Mouse (Mus musculus): ENCODE measurements around the gene Rab26. TPM values are rescaled to one million over a fixed set of nuclear protein-coding genes. Genes with fewer than 3 reads are reported as not detected.

Rab26 gene
- polyA plus RNA-seq, 1 experiment from 2014 or later = 4.3 TPM

GRCm38 (mm10) chr17:24529883-24530282, 4.1 kb downstream of the Rab26 start:
- Histone ChIP-seq H3K4me1 (peaks cover 72% of the 10 kb centered on the region), H3K4me3 (replicated peaks) (peak overlapping the region; percentile 89), H3K27me3 (no peaks in the 10 kb centered on the region), H3K9me3 (replicated peaks) (no peaks in the 10 kb centered on the region), H3K27ac (replicated peaks) (peak overlapping the region; percentile 90), H3K9ac (peak overlapping the region; percentile 85), H3K36me3 (peaks cover 10% of the 10 kb centered on the region; the same call in 1 of the 2 replicates), H3K4me2 (replicated peaks) (peak overlapping the region; percentile 64)
- 28% methylated on average over 5 of the region's 5 CpGs for WGBS
- no peak for ATAC-seq (ENCODE audit: insufficient number of reproducible peaks, low FRiP score, low TSS enrichment, low read depth)

- peak overlapping the region; percentile 85 for H3K9ac ChIP-seq
- no peaks in the 10 kb centered on the region for H3K9me3 ChIP-seq (replicated peaks)
- peaks cover 10% of the 10 kb centered on the region; the same call in 1 of the 2 replicates for H3K36me3 ChIP-seq
- WGBS = under 1% methylated on average over 4 of the region's 4 CpGs
- ATAC-seq (ENCODE audit: insufficient number of reproducible peaks, low FRiP score, low TSS enrichment, low read depth) = no peak
- H3K27ac ChIP-seq (replicated peaks) = peak overlapping the region; percentile 90
- H3K4me3 ChIP-seq (replicated peaks) = peak overlapping the region; percentile 89
- H3K27me3 ChIP-seq = no peaks in the 10 kb centered on the region
- peak overlapping the region; percentile 64 for H3K4me2 ChIP-seq (replicated peaks)
- H3K4me1 ChIP-seq = peaks cover 75% of the 10 kb centered on the region
These were observed 5.0 kb downstream of the Rab26 start for GRCm38 (mm10) chr17:24529007-24529451.

DNA sequence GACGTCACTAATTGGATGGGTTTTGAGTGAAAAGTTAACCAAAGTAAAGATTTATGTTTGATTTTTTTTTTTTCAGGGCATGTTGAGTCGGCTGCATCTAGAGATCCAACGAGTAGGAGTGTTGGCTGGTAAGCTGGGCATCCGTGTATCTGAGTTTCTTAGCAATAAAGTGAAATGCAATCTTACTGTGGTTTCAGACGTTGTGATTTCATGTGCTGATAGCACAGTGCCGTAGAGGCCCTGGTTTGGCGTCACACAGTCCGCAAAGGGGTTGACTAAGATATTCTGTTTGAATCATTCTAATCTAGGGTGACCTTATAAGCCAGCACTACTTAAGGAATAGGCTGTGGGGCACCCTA, 5.5 kb downstream of the Rab26 start:
- peaks cover 72% of the 10 kb centered on the region for H3K4me1 ChIP-seq
- H3K27me3 ChIP-seq = no peaks in the 10 kb centered on the region
- 0% methylated on average over 8 of the region's 8 CpGs for WGBS
- peak overlapping the region; percentile 89 for H3K4me3 ChIP-seq (replicated peaks)
- peak overlapping the region; percentile 90 for H3K27ac ChIP-seq (replicated peaks)
- no peak for ATAC-seq (ENCODE audit: insufficient number of reproducible peaks, low FRiP score, low TSS enrichment, low read depth)
- H3K36me3 ChIP-seq = peaks cover 10% of the 10 kb centered on the region; the same call in 1 of the 2 replicates
- peak overlapping the region; percentile 64 for H3K4me2 ChIP-seq (replicated peaks)
- no peaks in the 10 kb centered on the region for H3K9me3 ChIP-seq (replicated peaks)
- H3K9ac ChIP-seq = peak overlapping the region; percentile 85

- under 1% methylated on average over 40 of the region's 40 CpGs for WGBS
- Histone ChIP-seq H3K36me3 (peaks cover 10% of the 10 kb centered on the region; the same call in 1 of the 2 replicates), H3K4me3 (replicated peaks) (peak within 1 kb of the TSS; percentile 89), H3K9me3 (replicated peaks) (no peaks in the 10 kb centered on the region), H3K27ac (replicated peaks) (peak within 1 kb of the TSS; percentile 92), H3K4me1 (peaks cover 66% of the 10 kb centered on the region), H3K27me3 (no peaks in the 10 kb centered on the region), H3K4me2 (replicated peaks) (peak within 1 kb of the TSS; percentile 64), H3K9ac (peak within 1 kb of the TSS; percentile 97)
- peak; percentile 98 for ATAC-seq (ENCODE audit: insufficient number of reproducible peaks, low FRiP score, low TSS enrichment, low read depth)
These were observed 6.1 kb downstream of the Rab26 start, which contains the start of gene Traf7 for GRCm38 (mm10) chr17:24527723-24528559. Gene Traf7 (minus strand): TSS chr17:24527938.

DNA sequence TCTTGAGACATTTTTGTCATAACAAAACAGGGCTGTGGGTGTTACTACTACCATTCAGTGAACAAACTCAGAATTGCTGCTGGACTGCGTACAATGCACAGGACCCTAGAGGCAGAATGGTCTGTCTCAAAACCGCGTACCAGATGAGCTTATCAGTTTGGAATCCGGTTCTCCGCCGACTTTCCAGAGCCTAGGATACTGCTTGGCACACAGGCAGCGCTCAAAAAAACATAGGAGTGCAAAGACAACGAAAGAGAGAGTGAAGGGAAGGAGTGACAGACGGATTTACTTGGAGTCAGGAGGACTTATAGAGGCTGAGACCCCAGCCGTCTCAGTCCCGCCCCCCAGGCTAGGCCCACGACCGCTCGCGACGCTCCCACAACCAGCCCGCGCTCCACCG, 6.7 kb downstream of the Rab26 start:
- H3K36me3 ChIP-seq = peaks cover 10% of the 10 kb centered on the region; the same call in 1 of the 2 replicates
- H3K4me3 ChIP-seq (replicated peaks) = peak overlapping the region; percentile 89
- H3K27me3 ChIP-seq = no peaks in the 10 kb centered on the region
- peak overlapping the region; percentile 50 for H3K4me2 ChIP-seq (replicated peaks)
- H3K9me3 ChIP-seq (replicated peaks) = no peaks in the 10 kb centered on the region
- peak overlapping the region; percentile 97 for H3K9ac ChIP-seq
- peak overlapping the region; percentile 92 for H3K27ac ChIP-seq (replicated peaks)
- no peak; the same call in 1 of the 2 replicates for ATAC-seq (ENCODE audit: insufficient number of reproducible peaks, low FRiP score, low TSS enrichment, low read depth)
- WGBS = under 1% methylated on average over 19 of the region's 19 CpGs
- peaks cover 60% of the 10 kb centered on the region for H3K4me1 ChIP-seq

DNA sequence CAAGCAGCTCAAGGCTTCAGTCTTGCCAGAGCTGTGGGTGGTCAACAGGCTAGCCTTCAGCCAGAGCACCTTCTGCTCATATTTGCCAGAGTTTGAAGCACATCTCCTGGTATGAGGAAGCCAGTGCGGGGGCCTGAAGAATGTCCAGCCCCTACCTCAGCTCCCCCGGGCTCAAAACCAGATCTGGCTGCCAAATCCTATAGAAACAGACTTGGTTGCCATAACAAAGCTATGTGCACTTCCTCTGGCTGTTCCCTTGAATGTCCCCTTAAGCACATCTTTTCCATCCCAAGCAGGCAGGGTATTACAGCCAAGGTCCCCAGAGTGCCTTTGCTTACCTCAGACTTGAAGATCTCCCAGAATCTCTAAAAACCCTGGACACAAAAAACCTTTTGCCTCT, 9.3 kb downstream of the Rab26 start:
- 66% methylated on average over 2 of the region's 2 CpGs for WGBS
- 0 out of 2 replicates have a peak overlapping the region, but pooled peaks have one; percentile 12 for H3K9ac ChIP-seq
- H3K4me2 ChIP-seq (replicated peaks) = no peak overlapping the region
- peaks cover 7% of the 10 kb centered on the region; the same call in 1 of the 2 replicates for H3K36me3 ChIP-seq
- H3K9me3 ChIP-seq (replicated peaks) = no peaks in the 10 kb centered on the region
- H3K27ac ChIP-seq (replicated peaks) = 0 out of 2 replicates have a peak overlapping the region, but pooled peaks have one; percentile 4
- no peaks in the 10 kb centered on the region for H3K27me3 ChIP-seq
- no peak for ATAC-seq (ENCODE audit: insufficient number of reproducible peaks, low FRiP score, low TSS enrichment, low read depth)
- no peak overlapping the region for H3K4me3 ChIP-seq (replicated peaks)
- peaks cover 37% of the 10 kb centered on the region for H3K4me1 ChIP-seq

GRCm38 (mm10) chr17:24520450-24520849, 13.6 kb downstream of the Rab26 start:
- Histone ChIP-seq H3K4me3 (replicated peaks) (no peak overlapping the region), H3K27me3 (no peaks in the 10 kb centered on the region), H3K27ac (replicated peaks) (no peak overlapping the region), H3K4me1 (peaks cover 10% of the 10 kb centered on the region), H3K36me3 (peaks cover 36% of the 10 kb centered on the region), H3K9me3 (replicated peaks) (no peaks in the 10 kb centered on the region), H3K9ac (no peak overlapping the region), H3K4me2 (replicated peaks) (no peak overlapping the region)
- 88% methylated on average over 4 of the region's 4 CpGs for WGBS
- ATAC-seq (ENCODE audit: insufficient number of reproducible peaks, low FRiP score, low TSS enrichment, low read depth) = no peak

DNA sequence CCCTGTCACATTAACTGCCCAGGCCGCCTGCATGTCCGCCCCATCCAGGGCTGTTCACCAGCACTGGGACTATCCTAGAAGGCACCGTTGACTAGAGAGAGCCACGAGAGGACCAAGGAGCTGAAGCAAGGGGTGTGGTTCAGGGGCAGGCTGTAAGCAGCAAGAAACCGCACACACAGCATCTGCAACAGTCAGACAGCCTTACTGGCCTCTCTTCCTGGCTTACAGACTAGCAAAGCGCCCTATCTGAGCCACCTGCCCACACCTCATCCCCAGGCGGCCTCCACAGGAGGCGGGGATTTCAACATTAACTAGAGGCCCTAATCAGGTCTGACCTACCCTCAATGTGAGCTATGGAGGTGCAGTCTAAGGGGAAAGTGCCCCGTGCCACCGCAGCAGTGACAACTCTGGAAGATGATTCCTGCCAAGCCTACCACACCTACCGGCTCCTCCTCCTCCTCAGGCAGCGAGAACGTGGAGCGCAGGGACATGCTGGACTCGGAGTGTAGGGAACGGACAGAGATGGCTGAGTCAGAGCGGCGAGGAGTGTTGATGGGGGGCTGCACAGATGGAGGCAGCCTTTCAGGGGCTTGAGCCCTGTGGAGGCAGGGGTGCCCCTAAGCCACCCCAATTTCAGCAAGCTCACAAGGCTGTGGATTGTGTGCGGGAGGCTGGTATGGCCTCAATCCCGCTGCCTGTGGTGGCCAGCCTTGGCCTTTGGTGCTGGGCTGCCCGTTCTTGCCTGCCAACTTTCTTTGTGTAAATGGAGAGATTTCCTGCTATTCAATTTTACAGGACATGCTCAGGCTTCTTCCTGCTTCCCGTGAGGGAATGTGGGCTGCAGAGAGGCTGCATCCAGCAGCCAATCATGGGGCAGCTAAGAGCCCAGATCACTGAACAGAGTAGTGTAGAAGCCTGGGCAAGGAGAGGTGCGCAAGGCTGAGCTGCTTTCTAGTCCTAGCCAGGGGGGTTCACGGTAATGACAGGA, 19.4 kb downstream of the Rab26 start:
- H3K4me3 ChIP-seq (replicated peaks) = no peak overlapping the region
- H3K27ac ChIP-seq (replicated peaks) = no peak overlapping the region; the same call in 1 of the 2 replicates
- peaks cover 90% of the 10 kb centered on the region for H3K36me3 ChIP-seq
- no peak overlapping the region for H3K9ac ChIP-seq
- H3K9me3 ChIP-seq (replicated peaks) = no peaks in the 10 kb centered on the region
- no peaks in the 10 kb centered on the region for H3K4me1 ChIP-seq
- 84% methylated on average over 24 of the region's 24 CpGs for WGBS
- H3K27me3 ChIP-seq = no peaks in the 10 kb centered on the region
- H3K4me2 ChIP-seq (replicated peaks) = no peak overlapping the region
- no peak for ATAC-seq (ENCODE audit: insufficient number of reproducible peaks, low FRiP score, low TSS enrichment, low read depth)

DNA sequence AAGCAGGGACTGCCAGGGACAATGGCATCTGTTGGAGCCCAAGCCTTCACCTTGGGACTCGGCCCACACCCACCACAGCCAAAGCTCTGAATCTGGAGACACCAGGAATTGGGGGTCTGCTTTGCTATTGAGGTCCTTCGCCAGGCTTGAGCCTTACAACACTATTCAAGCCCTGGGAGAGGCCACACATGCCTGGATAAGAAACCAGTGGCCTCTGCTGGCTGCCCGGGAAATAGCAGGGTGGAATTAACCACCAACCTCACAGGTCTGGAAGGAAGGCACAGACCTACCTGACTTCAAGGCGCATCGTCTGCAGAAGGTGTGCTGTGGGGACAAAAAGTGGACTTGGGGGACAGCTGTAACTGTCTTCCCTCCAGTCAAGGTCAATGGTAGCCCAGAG, 20.4 kb downstream of the Rab26 start:
- H3K27ac ChIP-seq (replicated peaks) = no peak overlapping the region
- no peak for ATAC-seq (ENCODE audit: insufficient number of reproducible peaks, low FRiP score, low TSS enrichment, low read depth)
- peaks cover 94% of the 10 kb centered on the region for H3K36me3 ChIP-seq
- no peak overlapping the region for H3K4me3 ChIP-seq (replicated peaks)
- no peaks in the 10 kb centered on the region for H3K27me3 ChIP-seq
- no peaks in the 10 kb centered on the region for H3K9me3 ChIP-seq (replicated peaks)
- H3K4me2 ChIP-seq (replicated peaks) = no peak overlapping the region
- no peaks in the 10 kb centered on the region for H3K4me1 ChIP-seq
- 54% methylated on average over 5 of the region's 5 CpGs for WGBS
- no peak overlapping the region for H3K9ac ChIP-seq

DNA sequence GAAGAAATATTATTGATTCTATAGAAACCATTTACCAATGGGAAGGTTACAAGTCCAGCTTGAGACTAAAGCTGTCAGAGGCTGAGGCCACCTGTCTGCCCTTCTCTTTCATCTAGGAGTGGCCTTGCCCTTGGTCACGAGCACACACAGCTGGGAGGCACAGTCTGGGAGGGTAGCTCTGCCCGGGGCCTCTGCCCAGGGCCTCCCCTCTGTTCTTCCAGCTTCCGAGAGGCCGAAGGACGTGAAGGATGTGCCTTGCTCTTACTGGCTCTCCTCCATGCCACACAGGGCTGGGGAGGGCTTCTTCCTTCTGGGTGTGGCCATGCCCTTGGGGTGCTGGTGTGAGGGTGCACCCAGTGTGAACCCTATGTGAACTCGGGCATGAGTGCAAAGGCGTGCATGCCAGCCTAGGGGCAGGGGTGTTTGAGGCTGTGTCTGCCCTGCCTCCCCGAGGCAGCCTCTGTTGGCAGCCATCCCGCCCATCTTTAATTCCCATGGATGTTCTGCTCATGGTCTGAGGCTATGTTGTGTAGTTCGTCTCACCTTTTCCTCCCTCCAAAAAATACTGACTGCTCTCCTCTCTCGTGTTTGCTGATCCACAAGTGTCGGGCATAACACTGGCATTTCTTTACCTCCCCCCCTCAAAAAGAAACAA, 26.1 kb downstream of the Rab26 start:
- Histone ChIP-seq H3K9me3 (replicated peaks) (no peaks in the 10 kb centered on the region), H3K9ac (no peak overlapping the region), H3K36me3 (peaks cover 46% of the 10 kb centered on the region), H3K4me1 (peaks cover 16% of the 10 kb centered on the region), H3K27ac (replicated peaks) (no peak overlapping the region), H3K4me3 (replicated peaks) (no peak overlapping the region), H3K4me2 (replicated peaks) (no peak overlapping the region), H3K27me3 (no peaks in the 10 kb centered on the region)
- WGBS = 62% methylated on average over 12 of the region's 12 CpGs
- no peak for ATAC-seq (ENCODE audit: insufficient number of reproducible peaks, low FRiP score, low TSS enrichment, low read depth)
